Mouse (Mus musculus) Patski (cell line): Measurements from ENCODE around the gene Rnf5. TPM values are rescaled to one million over a fixed set of nuclear protein-coding genes. Genes with fewer than 3 reads are reported as not detected.

Experiments
- ATAC-seq: fragments of 100-300 bp; one replicate; pipeline ENCODE4 v1.8.0; 2021
- CTCF ChIA-PET: fragments of 350-600 bp; sonication (Branson Sonifier 250); formaldehyde crosslinking; loops from one replicate; lab custom pipeline; 2022; ENCODE audit warnings: inconsistent platforms; lab: Charles Lee
- POLR2A ChIA-PET: fragments of 350-600 bp; sonication (Branson Sonifier 250); formaldehyde crosslinking; loops from one replicate; lab custom pipeline; 2022; ENCODE audit warnings: antibody characterized with exemption, inconsistent platforms; lab: Charles Lee
- DNase-seq: peaks from one replicate; pipeline ENCODE4 v3.0.0-alpha.2; 2011; ENCODE audit warnings: low read depth, low spot score
- H3K27me3 ChIP-seq: fragments of 371-371 bp; one replicate; pipeline ENCODE4 v1.5.1; 2021
- CTCF ChIP-seq: fragments of 100-300 bp; IDR thresholded peaks from one replicate; pipeline ENCODE4 v1.5.1; 2021
- in situ Hi-C: fragments of 300-500 bp; cut with MboI; formaldehyde crosslinking; loops from 3 replicates; pipeline ENCODE4 v1.11.1; 2018; ENCODE audit warnings: low pct_unique_long_range_greater_than_20kb, mixed read lengths
- polyA plus RNA-seq: library from polyadenylated mRNA; unstranded; gene quantifications from one replicate; pipeline ENCODE4 v1.2.3, GENCODE M21; 2021

Rnf5 gene
- polyA plus RNA-seq, 1 experiment from 2014 or later: 69.1 TPM

DNA sequence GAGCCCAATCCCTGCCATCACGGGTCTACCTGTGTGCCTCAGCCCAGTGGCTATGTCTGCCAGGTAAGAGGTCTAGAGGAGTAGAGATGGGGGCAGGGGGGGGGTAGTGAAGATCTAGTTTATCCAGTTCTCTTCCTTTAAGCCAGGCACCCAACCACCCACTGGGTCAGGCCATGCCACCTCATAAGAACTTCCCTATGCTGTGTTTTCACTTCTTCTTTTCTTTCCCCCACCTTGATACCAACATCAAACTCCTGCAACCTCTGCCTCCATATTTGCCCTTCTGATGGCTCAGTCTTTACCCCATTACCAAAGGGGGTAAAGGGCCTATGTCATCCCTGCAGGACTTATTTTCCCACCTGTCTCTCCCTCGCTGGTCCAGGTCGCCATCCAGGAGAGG is 25.4 kb downstream of the Rnf5 start:
- ATAC-seq (no peak), DNase-seq (no peak)
- peaks cover 9% of the 10 kb centered on the region for H3K27me3 ChIP-seq
- in situ Hi-C loops: no loop called here
- ChIA-PET CTCF (no interaction called here), POLR2A (no interaction called here)
- TF ChIP-seq CTCF: no peak

DNA sequence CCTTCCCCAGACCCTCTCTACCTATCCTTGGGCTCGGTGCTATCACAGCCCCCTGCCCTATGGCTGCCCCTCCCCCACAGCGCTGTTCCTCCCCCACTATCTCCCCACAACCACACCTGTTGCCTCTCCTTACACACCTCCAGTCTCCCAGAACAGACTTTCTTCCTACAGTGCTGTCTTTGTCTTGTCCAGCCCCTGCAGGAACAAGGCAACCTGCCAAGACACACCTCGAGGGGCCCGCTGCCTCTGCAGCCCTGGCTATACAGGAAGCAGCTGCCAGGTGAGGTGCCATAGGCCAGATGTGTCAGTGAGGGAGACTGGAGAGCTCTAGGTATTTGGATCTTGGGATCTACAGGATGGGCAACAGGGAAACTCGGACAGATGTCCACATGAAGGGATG is 26.9 kb downstream of the Rnf5 start:
- no peak for DNase-seq
- POLR2A ChIA-PET: no interaction called here
- H3K27me3 ChIP-seq: peaks cover 9% of the 10 kb centered on the region
- in situ Hi-C loops: no loop called here
- ATAC-seq: no peak
- CTCF ChIA-PET: no interaction called here
- TF ChIP-seq CTCF: no peak

GRCm38 (mm10) chr17:34572361-34572760 is 31.1 kb downstream of the Rnf5 start:
- ChIA-PET POLR2A (no interaction called here), CTCF (interaction anchor here (1.4 kb wide), 1 partner anchor 48 kb away, joined by 5 read pairs; no protein-coding TSS in a partner anchor)
- DNase-seq (no peak), ATAC-seq (no peak)
- in situ Hi-C loops: no loop called here
- H3K27me3 ChIP-seq: peaks cover 26% of the 10 kb centered on the region
- TF ChIP-seq CTCF: no peak

DNA sequence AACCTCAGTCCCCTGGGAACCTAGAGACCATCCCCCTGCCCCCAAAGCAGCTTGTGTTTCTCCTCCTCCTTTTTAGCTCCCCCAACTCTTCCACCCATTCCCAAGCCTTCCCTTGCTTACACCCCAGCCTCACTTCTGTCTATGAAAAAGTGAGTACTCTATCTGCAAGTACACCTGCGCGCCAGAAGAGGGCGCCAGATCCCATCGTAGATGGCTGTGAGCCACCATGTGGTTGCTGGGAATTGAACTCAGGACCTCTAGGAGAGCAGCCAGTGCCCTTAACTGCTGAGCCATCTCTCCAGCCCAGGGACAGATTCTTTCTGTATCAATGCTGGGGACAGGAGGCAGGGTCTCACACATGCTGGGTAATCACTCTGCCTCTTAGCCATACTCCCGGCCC is 31.6 kb downstream of the Rnf5 start:
- H3K27me3 ChIP-seq: peaks cover 31% of the 10 kb centered on the region
- ATAC-seq (no peak), DNase-seq (no peak)
- no peak for TF ChIP-seq CTCF
- ChIA-PET POLR2A (no interaction called here), CTCF (interaction anchor here (1.4 kb wide), 1 partner anchor 49 kb away, joined by 5 read pairs; no protein-coding TSS in a partner anchor)
- in situ Hi-C loops: no loop called here

- CTCF ChIA-PET: no interaction called here
- no peak for ATAC-seq
- TF ChIP-seq CTCF: no peak
- DNase-seq: no peak
- in situ Hi-C loops: no loop called here
- H3K27me3 ChIP-seq: peaks cover 49% of the 10 kb centered on the region
- POLR2A ChIA-PET: no interaction called here
Measured at GRCm38 (mm10) chr17:34569919-34570318, 33.6 kb downstream of the Rnf5 start.

- DNase-seq (no peak), ATAC-seq (no peak)
- ChIA-PET CTCF (no interaction called here), POLR2A (no interaction called here)
- in situ Hi-C loops: no loop called here
- TF ChIP-seq CTCF: no peak
- peaks cover 43% of the 10 kb centered on the region for H3K27me3 ChIP-seq
Measured at GRCm38 (mm10) chr17:34568421-34568820, 35.1 kb downstream of the Rnf5 start.

DNA sequence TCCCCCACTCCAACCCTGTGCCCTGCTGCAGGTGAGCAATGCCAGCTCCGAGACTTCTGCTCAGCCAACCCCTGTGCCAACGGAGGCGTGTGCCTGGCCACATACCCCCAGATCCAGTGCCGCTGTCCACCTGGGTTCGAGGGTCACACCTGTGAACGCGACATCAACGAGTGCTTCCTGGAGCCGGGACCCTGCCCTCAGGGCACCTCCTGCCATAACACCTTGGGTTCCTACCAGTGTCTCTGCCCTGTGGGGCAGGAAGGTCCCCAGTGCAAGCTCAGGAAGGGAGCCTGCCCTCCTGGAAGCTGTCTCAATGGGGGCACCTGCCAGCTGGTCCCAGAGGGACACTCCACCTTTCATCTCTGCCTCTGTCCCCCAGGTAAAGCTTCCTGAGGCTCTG is 36.2 kb downstream of the Rnf5 start:
- no peak for TF ChIP-seq CTCF
- POLR2A ChIA-PET: no interaction called here
- no peak for DNase-seq
- CTCF ChIA-PET: interaction anchor here (1.1 kb wide), 1 partner anchor 13 kb away, joined by 3 read pairs; no protein-coding TSS in a partner anchor
- peaks cover 42% of the 10 kb centered on the region for H3K27me3 ChIP-seq
- in situ Hi-C loops: no loop called here
- ATAC-seq: no peak

- ATAC-seq: no peak
- H3K27me3 ChIP-seq: peaks cover 42% of the 10 kb centered on the region
- in situ Hi-C loops: no loop called here
Measured at GRCm38 (mm10) chr17:34564796-34565195, 38.7 kb downstream of the Rnf5 start.

GRCm38 (mm10) chr17:34564003-34564421 is 39.5 kb downstream of the Rnf5 start, which contains the start of gene Notch4:
Gene Notch4, plus strand, starts transcription at chr17:34564268.
- TF ChIP-seq CTCF: no peak
- DNase-seq (no peak), ATAC-seq (no peak)
- H3K27me3 ChIP-seq: peaks cover 40% of the 10 kb centered on the region
- ChIA-PET POLR2A (interaction anchor here (0.7 kb wide), 1 partner anchor 652 kb away, joined by 5 read pairs; no protein-coding TSS in a partner anchor), CTCF (no interaction called here)
- in situ Hi-C loops: no loop called here

More at GRCm38 (mm10) chr17:34564796-34565195, 38.7 kb downstream of the Rnf5 start:
- no peak for DNase-seq
- POLR2A ChIA-PET: no interaction called here
- no peak for TF ChIP-seq CTCF
- CTCF ChIA-PET: interaction anchor here (1.0 kb wide), 1 partner anchor 9 kb away, joined by 4 read pairs; no protein-coding TSS in a partner anchor

- DNase-seq (no peak), ATAC-seq (no peak)
- POLR2A ChIA-PET: no interaction called here
- H3K27me3 ChIP-seq: peaks cover 35% of the 10 kb centered on the region
- in situ Hi-C loops: no loop called here
- no peak for TF ChIP-seq CTCF
- CTCF ChIA-PET: no interaction called here
Measured at GRCm38 (mm10) chr17:34563354-34563753, 40.1 kb downstream of the Rnf5 start.

GRCm38 (mm10) chr17:34562595-34562994 is 40.9 kb downstream of the Rnf5 start:
- TF ChIP-seq CTCF: no peak
- ATAC-seq: no peak
- CTCF ChIA-PET: interaction anchor here (0.7 kb wide), 1 partner anchor 20 kb away, joined by 3 read pairs; no protein-coding TSS in a partner anchor
- no peak for DNase-seq
- in situ Hi-C loops: no loop called here
- peaks cover 28% of the 10 kb centered on the region for H3K27me3 ChIP-seq
- POLR2A ChIA-PET: no interaction called here

DNA sequence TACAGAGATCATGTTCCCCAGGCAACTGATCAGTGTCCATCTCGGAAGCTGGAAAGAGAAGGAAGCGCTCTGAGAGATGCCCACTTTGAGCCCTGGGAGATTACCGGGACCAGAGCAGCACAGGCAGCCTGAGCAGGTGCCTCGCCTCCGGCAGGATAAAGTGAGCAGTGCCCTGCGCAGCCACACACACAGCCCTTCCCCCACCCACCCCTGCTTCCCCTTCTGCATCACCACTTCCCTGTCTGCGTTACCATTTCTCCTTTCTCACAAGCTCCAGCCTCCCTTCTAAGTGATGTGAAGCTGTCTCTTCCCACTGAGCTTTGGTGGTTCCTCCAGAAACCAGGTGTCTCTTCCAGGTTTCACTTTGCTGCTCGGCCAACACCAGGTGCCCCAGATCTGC is 42.3 kb downstream of the Rnf5 start:
- in situ Hi-C loops: no loop called here
- POLR2A ChIA-PET: no interaction called here
- peaks cover 23% of the 10 kb centered on the region for H3K27me3 ChIP-seq

More for the DNA sequence above, 42.3 kb downstream of the Rnf5 start:
- no peak for DNase-seq
- CTCF ChIA-PET: no interaction called here
- TF ChIP-seq CTCF: no peak
- no peak for ATAC-seq
